Mouse (Mus musculus) layer of hippocampus, adult 9-11 months (tissue): ENCODE measurements around the gene Fads3.

Experiments
- DNase-seq: peaks from one replicate; pipeline ENCODE4 v3.0.0; 2022

Fads3 gene

DNA sequence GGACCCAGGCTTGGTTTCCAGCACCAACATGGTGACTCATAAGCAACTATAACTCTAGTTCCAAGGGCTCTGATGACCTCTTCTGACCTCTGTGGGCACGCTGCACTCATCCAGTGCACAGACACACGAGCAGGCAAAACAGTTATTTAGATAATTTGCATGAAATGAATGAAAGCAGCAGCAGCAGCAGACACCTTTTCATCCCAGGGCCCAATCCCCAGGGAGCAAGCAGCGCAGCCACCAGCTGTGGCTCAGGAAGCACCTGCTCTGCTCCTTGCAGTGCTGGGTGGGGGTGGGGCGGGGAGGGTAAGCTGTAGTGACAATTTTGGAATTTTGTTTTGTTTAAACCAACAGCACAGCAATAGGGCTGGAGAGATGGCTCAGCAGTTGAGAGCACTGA lies 30.5 kb downstream of the Fads3 start:
- no peak for DNase-seq

- no peak for DNase-seq
These were observed 31.8 kb downstream of the Fads3 start for GRCm38 (mm10) chr19:10073145-10073544.

- DNase-seq: no peak
These were observed 37.0 kb downstream of the Fads3 start for GRCm38 (mm10) chr19:10078392-10078791.

DNA sequence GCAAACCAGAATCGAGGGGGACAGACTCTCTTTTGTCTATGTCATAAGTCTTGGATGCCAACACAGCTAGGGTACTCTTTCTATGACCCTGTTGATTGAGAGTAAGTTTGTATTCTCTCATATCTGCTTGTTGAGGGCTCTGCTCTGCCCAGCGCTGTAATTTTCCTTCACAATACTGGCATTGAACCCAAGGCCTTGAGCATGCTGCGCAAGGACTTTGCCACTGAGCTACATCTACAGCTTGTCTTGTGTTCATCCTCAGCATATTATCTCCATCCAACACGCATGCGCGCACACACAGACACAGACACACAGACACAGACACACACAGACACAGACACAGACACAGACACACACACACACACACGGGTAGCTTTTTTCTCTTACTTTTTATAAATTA lies 39.0 kb downstream of the Fads3 start:
- no peak for DNase-seq

DNA sequence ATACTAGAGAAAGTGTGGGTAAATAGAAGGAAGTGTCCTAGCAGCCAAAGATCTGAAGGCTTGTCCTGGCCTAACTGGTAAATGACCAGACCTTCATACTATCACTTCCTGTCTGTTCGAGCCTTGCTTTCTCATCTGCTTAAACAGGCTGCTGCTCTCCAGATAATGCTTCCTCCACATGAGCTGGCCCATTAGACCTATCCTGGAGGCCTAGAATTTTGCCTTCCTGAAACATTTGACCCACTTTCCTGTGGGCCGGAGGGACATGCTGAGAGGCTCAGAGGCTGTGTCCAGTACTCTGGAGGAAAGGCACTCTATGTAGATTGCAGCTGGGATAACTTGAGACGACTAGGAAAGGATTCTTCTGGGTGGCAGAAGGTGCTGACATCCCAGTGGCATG lies 40.7 kb downstream of the Fads3 start:
- no peak for DNase-seq

DNA sequence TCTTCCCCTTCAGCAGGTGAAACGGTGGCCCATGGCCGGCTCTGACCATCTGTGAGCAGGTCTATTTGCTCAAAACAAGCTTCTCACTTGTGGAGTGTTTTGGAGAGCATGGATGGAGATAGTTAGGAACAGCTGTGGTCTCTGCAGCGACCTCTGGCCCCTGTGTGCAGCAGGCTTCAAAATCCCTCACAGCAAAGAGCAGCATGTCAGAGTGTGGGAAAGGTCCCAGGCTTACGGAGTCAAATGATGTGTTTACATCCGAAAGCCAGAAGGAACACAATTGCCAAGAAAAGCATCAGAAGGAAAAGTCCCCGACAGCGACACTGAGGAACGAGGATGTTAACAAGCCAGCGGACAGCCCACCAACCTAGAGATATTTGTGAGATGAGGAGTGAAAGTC lies 44.1 kb downstream of the Fads3 start:
- DNase-seq: no peak

DNA sequence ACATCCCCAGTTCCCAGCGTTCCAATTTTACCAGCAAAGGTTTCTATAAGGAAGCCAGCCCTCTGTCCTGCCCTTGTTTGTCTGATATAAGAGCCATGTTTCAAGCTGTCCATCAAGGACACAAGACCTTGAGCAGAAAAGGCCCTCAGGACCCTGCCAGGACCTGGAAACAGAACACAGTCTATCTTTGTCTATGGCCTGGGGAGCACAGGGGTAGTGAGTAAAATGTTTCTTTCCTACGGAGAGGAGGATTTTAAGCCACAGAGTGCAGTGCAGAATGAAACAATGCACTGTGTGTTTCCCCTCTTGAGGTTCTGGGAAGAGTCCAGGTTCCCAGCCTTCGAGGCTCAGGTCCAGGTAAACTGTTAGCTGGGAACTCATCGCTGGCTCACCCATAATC lies 45.6 kb downstream of the Fads3 start:
- no peak for DNase-seq

DNA sequence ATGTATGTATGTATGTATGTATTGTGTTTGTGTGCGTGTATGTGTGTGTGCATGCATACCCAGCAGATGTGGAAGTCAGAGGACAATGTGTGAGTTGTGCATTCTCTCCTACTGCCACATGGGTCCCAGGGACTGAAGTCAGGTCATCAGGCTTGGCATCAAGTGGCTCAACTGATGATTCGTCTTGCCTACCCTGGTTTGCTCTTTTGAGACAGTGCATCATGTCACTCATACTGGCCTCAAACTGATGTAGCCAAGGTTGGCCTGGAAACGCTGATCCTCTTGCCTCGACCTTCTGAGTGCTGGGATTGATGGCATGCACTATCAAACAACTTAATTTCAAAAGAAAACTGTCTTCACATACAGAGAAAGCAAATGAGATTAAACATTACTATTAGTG lies 52.5 kb downstream of the Fads3 start:
- no peak for DNase-seq

DNA sequence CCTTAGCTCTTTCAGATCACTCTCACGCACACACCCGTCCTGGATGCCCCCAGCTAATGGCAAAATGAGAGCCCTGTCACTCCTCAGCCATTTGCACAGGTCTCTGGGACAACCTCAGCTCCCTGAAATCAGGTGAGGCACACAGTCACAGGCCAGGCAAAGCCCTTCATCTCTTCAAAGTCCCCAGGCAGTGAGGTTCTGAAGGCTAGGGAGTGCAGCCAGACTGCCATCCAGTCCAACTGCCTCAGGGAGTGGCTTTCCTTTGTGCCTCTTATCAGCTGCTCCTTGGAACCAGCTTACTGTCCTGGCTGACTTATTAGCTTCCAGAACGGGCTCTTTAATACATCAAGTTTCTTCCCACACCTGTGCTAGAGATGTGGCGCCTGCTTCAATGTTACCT lies 53.3 kb downstream of the Fads3 start:
- no peak for DNase-seq

DNA sequence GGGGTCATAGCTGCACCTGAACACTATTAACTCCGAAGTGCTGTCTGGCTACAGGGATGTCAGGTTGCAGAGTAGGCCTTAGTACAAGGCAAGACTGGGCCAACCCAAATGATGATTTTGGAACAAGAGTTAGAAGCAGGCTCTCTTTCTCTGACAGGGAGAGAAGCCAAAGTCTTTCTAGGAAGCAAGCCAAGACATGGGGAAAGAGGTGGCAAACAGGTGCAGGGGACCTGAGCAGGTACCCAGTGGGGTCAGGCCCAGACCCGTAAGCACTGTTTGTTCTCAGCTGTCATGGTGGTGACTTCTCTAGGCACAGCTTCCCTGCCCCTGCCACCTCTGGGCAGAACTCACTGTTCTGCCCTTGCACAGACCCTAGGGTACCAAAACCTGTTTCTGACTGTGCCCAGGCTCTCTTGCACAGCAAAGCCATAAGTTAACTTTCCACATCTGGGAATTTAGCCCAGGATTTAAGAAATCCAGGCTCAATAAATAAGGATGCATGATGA lies 55.1 kb downstream of the Fads3 start:
- no peak for DNase-seq

DNA sequence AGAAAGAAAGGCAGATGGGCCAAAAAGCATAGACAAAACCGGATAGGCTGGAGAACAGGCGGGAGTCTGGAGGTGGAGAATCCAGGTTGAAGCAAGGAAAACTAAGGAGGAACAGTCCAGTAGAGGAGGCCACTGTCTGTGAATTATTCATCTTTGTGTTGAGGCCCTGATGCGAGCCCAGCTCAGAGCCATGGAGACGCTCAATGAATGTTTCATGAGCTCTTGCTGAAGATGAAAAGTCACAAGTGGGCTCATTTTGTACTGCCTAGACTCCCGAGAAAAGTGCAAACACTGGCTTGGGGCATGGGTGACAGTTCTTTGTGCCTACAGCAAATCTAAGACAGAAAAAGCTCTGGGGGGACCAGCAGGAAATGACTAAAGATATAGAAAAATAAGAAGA lies 56.5 kb downstream of the Fads3 start:
- no peak for DNase-seq

DNA sequence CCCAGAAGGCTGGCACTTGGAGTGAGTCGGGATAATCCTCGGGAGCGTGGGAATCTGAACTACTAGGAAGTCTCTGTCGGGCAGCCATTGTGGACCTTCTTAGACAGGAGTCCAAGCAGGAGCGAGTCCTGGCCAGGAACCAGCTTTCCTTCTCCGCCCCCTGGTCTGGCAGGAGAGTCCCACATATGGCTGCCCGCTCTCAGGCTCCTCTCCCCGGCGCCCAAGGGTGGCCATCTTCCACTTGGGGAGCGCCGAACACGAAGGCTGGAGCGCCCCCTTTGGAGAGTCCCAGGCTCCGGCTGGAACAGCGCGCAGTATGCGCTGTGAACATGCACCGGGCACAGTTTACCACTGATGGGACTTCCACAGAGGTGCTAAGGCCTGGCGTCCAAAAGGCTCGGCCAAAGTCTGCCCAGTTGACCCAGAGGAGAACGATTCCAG lies 59.3 kb downstream of the Fads3 start:
- peak; percentile 68 for DNase-seq

GRCm38 (mm10) chr19:10101341-10102053 lies 60.1 kb downstream of the Fads3 start, which contains the start of gene Fads2:
TSS of gene Fads2 (minus strand) at chr19:10101746.
- peak; percentile 92 for DNase-seq

- DNase-seq: no peak
These were observed 60.8 kb downstream of the Fads3 start for GRCm38 (mm10) chr19:10102054-10102700.

DNA sequence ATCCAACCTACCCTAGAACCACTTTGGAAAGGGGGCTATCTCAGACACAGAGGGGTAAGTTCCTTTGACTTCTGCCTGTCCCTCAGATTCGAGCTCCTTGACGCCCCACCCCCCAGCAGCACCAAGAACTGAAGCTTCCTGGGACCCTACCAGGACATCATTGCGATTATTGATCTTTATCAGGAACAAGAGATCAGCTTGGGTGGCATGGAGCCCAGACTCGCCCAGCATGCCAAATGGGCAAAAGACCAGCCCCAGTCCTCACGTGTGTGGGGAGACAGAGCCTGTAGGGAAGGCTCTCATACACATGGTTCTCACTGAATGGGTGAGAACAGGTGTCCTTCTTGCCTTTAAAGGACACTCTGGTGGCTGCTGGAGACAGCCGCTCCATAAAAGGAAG lies 62.9 kb downstream of the Fads3 start:
- no peak for DNase-seq

GRCm38 (mm10) chr19:10105034-10105493 lies 63.7 kb downstream of the Fads3 start:
- DNase-seq: no peak

GRCm38 (mm10) chr19:10106634-10107033 lies 65.3 kb downstream of the Fads3 start:
- DNase-seq: no peak

DNA sequence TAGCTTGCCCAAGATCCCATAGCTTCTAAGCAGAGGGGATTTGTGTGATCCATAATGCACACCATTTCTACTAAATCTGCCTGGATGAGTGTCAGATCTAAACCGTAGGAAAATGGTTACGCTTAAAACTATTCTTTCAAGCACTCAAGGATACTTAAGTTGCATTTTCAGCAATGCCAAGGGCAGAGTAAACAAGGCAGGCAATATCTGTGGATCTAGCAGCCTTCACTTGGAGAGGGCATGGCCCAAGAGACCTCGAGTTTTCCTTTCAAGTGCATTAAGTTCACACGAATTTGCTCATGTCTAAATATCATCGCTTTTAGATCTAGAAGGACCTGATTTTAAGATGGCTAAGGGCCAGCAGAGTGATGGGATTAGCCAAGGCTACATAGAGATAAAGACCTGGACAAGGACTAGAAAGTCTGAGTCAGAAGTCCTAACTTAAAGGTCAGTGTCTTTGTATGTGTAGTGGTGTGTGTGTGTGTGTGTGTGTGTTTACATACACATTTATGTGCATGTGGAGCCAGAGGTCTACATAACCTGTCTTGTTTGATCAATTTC lies 65.8 kb downstream of the Fads3 start:
- DNase-seq: no peak

GRCm38 (mm10) chr19:10108129-10108528 lies 66.8 kb downstream of the Fads3 start:
- DNase-seq: no peak

DNA sequence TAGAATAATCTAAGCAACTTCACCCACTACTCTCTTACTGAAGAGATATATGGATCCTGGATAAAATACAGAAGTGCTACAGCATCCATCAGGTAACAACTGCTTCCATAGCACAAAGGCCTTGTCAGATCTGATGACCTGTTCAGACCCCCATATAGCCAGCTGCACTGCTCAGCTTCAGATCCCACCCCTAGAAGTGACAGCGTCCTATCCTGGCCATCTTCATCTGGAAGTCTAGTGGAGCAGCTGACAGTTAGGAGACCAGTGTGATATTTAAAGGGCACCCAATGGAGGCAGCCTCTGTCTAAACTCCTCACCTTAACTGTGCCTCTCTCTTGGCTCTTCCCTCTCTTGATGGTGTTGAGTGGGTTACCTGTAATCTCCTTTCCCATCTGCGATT lies 67.3 kb downstream of the Fads3 start:
- no peak for DNase-seq
